Mouse (Mus musculus): ENCODE results near the gene Eps8.

Eps8 gene

DNA sequence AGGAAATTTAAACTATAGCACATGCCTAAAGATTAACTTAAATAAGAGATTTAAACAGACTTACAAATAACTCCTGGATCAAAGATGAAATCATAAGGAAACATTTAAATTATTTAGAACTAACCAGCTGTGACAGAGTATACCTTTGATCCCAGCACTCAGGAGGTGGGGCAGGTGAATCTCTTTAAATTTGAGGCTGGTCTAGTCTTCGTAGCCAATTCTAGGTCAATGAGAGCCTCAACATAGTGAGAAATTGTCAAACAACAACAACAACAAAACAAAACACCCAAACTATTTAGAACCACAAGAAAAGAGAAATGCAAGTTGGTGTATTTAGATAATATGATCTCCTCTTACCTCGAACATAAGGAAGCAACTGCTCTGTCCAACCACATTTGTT, at the start of gene Eps8:
Eps8 (minus strand) TSS at position 101 of the 400 bp plus-strand sequence.
- no peak for DNase-seq (ENCODE audit: extremely low spot score)

DNA sequence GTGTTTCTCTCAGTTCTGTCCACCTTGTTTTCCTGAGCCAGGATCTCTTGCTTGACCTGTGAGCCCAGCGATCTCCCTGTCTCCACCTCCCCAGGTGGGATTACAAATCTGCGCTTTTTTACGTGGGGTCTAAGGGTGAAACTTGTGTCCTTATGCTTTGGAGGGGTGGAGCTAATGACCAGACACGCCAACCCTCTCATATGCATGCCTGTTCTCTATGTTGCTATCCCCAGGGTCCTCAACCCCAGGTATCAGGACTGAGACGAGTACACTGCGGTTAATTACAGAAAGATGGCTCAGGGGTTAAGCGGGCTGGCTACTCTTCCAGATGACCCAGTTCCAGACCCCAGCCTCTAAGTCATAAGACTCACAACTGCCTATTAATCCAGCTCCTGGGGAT, 48.8 kb upstream of the Eps8 start:
- no peak for DNase-seq (ENCODE audit: extremely low spot score)

DNA sequence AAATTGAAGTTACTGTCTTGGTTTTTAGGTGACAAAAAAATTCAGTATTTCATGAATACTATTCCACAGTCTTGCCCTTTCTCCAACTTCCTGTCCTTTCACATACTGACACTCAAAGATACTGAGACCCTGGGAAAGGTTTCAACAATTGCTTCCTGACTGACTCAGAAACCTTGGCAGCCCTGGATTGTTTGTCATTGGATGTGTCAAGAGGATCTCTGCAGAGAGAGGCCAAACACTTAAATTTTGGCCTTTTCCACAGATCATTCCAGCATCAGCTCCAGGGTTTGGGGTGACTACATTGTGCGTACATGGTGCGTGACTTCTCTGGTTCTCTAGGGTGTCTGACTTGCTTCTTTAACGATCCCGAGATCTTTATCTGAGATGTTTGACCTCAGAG, 48.2 kb upstream of the Eps8 start:
- no peak for DNase-seq (ENCODE audit: extremely low spot score)

DNA sequence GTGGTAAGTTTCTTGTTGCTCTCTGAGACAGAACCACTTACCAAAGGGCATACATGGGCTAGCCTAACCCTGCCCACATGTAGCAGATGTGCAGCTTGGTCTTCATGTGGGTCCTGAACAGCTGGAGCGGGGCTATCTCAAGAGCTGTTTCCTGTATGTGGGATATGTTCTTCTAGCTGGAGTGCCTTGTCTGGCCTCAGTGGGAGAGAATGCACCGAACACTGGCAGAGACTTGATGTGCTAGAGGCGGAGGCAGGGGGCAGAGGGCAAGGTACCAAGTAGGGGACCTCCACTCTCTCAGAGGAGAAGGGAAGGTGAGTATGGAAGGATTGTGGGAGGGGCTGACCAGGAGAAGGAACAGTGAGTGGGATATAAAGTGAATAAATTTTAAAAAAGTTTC, 47.5 kb upstream of the Eps8 start:
- no peak for DNase-seq (ENCODE audit: extremely low spot score)

DNA sequence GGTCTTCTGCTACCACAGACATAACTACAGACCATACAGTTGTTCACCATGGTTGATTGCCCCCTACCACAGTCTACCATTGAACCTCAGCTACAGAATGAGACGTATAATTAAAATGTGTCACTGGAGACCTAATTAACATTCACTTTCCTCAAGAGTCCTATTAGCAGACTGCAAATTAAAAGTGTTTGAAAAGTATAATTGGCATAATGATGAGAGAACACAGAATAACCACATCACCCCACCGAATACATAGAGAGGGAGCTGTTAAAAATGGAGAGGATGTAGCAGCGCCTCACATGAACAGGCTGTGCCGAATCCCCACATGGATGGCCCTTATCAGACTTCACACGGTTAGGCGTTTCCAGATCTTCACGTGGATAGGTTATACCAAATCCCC, 44.8 kb upstream of the Eps8 start:
- DNase-seq (ENCODE audit: extremely low spot score) = no peak

GRCm38 (mm10) chr6:137696445-137697204, 41.9 kb upstream of the Eps8 start:
- no peak for DNase-seq (ENCODE audit: extremely low spot score)

- no peak for DNase-seq (ENCODE audit: extremely low spot score)
These were observed 40.4 kb upstream of the Eps8 start for GRCm38 (mm10) chr6:137695046-137695445.

GRCm38 (mm10) chr6:137694310-137694709, 39.6 kb upstream of the Eps8 start:
- no peak for DNase-seq (ENCODE audit: extremely low spot score)

DNA sequence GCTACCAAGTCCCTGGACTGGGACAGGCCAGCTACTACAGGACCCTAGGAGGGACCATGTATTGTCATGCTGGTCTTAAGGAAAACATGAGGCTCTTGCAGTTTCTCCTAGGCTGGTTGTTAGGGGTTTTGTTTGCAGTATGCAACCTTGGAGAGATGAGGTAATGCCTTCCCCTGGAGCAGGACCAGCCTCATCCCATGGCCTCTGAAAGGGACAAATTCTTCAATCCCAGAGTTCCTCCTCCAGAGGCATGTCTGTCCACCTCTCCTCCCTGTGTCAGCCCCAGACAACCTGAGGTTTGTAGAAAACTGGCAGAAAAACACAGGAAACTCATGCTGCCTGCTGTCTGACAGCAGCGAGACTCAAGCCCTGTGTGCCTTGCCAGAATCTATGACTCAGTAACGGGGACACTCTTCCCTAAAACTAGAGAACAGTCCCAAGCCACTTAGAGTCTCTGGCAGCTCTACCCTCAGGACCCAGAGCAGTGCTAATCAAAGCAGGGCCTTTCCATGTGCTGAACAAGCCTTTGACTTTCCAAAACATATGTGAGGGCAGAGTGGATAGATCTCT, 36.0 kb upstream of the Eps8 start:
- no peak for DNase-seq (ENCODE audit: extremely low spot score)

DNA sequence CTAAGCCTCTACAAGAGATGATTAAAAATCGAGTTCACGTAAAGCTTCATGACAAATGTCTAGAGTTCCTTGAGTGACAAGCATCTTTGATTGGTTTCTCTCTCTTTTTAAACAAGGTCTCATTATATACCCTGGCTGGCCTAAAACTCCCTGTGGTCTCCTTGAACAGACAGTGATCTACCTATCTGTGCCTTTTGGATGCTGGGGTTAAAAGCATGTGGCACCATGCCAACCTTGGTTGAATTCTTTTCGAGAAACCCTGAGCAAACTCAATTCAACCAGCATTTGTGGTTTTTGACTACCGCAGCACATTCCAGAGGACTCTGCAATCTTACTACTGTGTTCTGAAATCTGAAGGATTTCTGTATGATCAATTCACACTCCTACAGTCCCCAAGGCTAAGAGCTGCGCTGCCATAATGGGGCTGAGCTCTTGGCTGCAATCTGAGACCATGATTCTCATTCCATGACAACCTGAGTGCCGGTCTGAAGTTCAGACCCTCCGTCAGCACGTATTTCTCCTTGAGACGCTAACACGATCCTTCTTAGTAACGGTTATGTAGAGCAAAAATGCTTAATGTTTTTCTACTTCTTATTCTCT, 33.9 kb upstream of the Eps8 start:
- no peak for DNase-seq (ENCODE audit: extremely low spot score)

- no peak for DNase-seq (ENCODE audit: extremely low spot score)
These were observed 33.4 kb upstream of the Eps8 start for GRCm38 (mm10) chr6:137688079-137688478.

- no peak for DNase-seq (ENCODE audit: extremely low spot score)
These were observed 33.0 kb upstream of the Eps8 start for GRCm38 (mm10) chr6:137687667-137688066.

DNA sequence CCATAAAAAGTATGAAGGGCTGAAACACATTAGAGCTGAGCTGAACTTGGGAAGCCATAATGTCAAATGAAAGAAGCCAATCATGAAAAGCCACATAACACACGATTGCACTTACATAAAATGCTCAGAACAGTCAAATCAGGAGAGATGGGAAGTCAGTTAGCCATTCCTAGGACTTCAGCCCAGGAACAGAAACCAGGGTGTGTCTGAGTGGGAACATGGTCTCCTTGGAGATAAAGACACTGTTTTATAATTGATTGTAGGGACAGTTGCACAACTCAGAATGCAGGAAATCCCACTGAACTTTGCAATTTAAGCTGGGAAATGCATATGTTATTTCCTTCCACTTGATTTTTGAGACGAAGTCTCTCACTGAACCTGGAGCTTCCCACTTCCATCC, 28.0 kb upstream of the Eps8 start:
- DNase-seq (ENCODE audit: extremely low spot score) = no peak

- no peak for DNase-seq (ENCODE audit: extremely low spot score)
These were observed 26.3 kb upstream of the Eps8 start for GRCm38 (mm10) chr6:137681000-137681399.

- no peak for DNase-seq (ENCODE audit: extremely low spot score)
These were observed 21.9 kb upstream of the Eps8 start for GRCm38 (mm10) chr6:137676581-137676980.

- no peak for DNase-seq (ENCODE audit: extremely low spot score)
These were observed 20.9 kb upstream of the Eps8 start for GRCm38 (mm10) chr6:137675556-137675955.

- DNase-seq (ENCODE audit: extremely low spot score) = no peak
These were observed 18.6 kb upstream of the Eps8 start for GRCm38 (mm10) chr6:137673301-137673700.

DNA sequence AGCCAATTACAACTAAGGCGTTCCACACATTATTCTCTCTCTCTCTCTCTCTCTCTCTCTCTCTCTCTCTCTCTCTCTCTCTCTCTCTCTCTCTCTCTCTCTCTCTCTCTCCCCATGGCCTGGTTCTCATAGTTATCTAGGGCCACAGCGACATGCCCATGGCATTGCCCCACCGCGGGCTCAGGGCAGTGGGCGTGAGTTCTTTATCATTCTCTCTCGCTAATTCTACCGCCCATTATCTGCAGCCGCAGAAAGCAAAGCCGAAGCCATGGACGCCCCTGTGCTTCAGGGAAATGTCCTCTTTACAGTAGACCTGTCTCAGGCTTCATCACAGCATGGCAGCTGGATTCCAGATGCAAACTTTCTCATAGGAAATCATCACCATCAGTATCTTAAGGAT, 16.9 kb upstream of the Eps8 start:
- no peak for DNase-seq (ENCODE audit: extremely low spot score)

DNA sequence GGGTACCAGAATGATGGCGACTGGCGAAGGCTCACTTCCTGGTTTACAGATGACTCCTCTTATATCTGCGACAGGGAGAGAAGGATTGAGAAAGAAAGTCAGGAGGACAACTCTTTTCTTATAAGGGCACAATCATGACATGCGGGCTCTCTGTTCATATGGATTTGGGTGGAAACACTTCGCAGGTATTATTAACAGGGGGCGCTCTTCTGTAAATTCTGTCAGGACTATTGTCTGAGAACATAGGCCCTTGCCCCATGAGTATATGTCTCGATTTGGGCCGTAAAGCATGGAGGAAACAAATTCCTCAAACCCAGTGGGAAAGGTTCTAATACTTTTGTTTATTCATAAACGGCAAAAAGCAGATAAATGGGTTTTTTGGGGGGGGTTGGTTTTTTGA, 16.1 kb upstream of the Eps8 start:
- DNase-seq (ENCODE audit: extremely low spot score) = no peak

GRCm38 (mm10) chr6:137669876-137670275, 15.2 kb upstream of the Eps8 start:
- DNase-seq (ENCODE audit: extremely low spot score) = no peak

DNA sequence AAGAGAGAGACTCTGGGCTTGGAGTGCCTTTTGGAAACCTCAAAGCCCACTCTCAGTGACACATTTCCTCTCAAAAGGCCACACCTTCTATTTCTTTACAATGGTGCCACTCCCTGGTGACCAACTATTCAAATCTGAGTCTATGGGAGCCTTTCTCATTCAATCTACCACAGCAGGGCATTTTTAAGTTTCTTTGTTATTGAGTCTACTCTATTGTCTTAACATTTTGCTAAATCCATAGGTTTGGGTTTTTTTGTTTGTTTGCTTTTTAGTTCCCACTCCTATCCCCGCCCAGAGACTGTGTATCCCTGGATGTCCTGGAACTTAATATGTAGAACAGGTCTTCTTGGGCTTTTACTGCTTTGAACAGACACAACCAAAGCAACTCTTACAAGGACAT, 14.8 kb upstream of the Eps8 start:
- DNase-seq (ENCODE audit: extremely low spot score) = no peak

GRCm38 (mm10) chr6:137668331-137668730, 13.7 kb upstream of the Eps8 start:
- no peak for DNase-seq (ENCODE audit: extremely low spot score)

DNA sequence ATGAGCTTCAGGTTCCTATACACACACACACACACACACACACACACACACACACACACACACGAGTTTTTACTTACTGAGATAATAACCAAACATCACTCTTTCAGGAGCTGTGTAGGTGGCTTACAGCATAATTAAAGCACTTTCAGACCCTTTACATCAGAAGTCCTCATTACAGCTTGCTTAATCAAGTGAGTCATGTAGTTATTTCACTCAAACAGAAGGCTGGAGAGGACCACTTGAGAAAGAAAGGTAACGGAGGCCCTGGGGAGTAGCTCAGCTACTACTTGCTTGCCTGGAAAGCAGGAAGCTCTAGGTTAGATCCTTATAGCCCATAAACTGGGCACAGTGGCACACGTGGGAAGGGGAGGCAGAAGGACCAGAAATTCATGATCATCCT, 13.0 kb upstream of the Eps8 start:
- DNase-seq (ENCODE audit: extremely low spot score) = no peak
